Mouse (Mus musculus): ENCODE data around the gene Dnajc16. TPM values are rescaled to one million over a fixed set of nuclear protein-coding genes. Genes with fewer than 3 reads are reported as not detected.
A peak's percentile ranks its signal among the peaks of the same experiment; 100 is the strongest.

Gene Dnajc16
- polyA plus RNA-seq, 1 experiment from 2014 or later = 4.3 TPM

DNA sequence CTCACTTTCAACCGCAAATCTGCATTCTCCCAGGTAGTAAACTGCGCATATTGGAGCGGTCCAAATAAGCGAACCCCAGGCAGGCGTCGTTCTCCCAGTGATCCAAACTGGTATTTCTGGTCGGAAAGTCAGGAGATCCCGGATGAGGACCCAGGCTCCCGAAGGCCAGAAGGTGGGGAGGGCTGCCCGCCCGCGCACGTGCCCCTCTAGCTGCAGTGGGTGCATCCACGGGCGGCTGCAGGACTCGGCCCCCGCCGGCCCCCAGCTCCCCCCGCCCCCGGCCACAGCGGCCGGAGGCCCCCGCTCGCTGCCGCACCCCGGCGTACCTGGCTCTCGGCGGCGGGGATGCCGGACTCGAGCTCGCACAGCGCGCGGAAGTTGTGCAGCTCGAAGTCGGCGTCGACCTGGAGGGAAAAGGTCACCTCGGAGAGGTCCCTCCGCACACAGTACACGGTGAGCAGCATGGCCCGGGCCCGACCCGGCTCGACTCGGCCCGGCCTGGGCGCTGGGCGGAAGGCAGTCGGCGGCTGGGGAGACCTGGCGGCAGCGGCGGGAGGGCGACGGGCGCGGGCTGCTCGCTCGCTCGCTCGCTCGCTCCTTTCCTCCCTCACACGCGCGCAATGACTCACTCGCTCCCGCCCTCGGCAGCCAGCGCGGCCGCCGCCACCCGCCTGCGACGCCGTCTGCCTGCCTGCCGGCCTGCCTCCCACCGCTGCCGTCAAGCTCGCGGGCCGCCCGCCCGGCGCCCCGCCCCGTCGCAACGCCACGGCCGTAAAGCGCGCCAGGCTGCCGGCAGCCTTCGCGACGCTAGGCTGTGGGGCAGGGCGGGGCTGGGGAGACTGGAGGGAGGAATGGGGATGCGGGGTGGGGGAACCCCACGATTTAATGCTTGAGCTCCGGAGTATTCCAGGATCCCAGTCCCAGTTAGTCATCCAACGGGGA, 67.7 kb downstream of the Dnajc16 start, which contains the start of gene Ddi2:
Ddi2 (minus strand) TSS at position 689 of the 942 bp plus-strand sequence.
- H3K9me3 ChIP-seq (ENCODE audit: control insufficient read depth, low read length) = no peaks in the 10 kb centered on the region
- peak within 1 kb of the TSS; percentile 95 for H3K9ac ChIP-seq (ENCODE audit: low read length)
- H3K36me3 ChIP-seq (ENCODE audit: control insufficient read depth, insufficient read depth, low read length) = no peaks in the 10 kb centered on the region; the same call in 1 of the 2 replicates
- WGBS = under 1% methylated on average over 55 of the region's 105 CpGs
- H3K27me3 ChIP-seq (ENCODE audit: control insufficient read depth, insufficient read depth, low read length) = no peaks in the 10 kb centered on the region
- H3K4me3 ChIP-seq (ENCODE audit: low read depth, low read length) = peak within 1 kb of the TSS; percentile 98
- DNase-seq (ENCODE audit: low spot score) = peak; percentile 94
- H3K27ac ChIP-seq (ENCODE audit: low read depth, low read length) = peak within 1 kb of the TSS; percentile 87
- peak; percentile 88 for ATAC-seq (replicated peaks; ENCODE audit: low FRiP score)
- H3K4me1 ChIP-seq (replicated peaks; ENCODE audit: control insufficient read depth, insufficient read depth, low read length) = 0 out of 2 replicates have a peak, but pooled peaks cover 2% of the 10 kb centered on the region
- H3K4me2 ChIP-seq (ENCODE audit: low read depth, low read length, severe bottlenecking) = peak within 1 kb of the TSS; percentile 85

DNA sequence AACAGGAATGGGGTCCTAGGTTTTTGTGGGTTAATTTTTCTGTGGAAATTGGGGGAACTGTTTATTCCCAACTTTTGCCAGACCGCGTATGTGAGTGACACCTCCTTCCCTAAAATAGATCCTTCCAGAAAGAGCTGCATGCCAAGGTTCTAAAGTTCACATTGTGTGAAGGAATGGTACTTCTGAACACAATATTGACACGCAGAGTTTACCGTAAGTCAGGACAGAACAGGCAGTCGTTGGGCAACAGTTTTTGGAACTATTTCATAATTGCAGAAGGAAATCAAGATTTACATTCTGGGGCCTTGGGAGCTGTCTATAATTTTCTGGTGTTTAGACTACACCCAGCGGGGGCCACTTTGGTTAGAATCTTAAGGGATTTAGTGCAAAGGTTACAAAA, 68.8 kb downstream of the Dnajc16 start:
- ATAC-seq (replicated peaks; ENCODE audit: low FRiP score) (no peak), DNase-seq (ENCODE audit: low spot score) (no peak)
- H3K9ac ChIP-seq (ENCODE audit: low read length) = peak overlapping the region; percentile 95; the same call in 1 of the 2 replicates
- peak overlapping the region; percentile 85 for H3K4me2 ChIP-seq (ENCODE audit: low read depth, low read length, severe bottlenecking)
- H3K4me1 ChIP-seq (replicated peaks; ENCODE audit: control insufficient read depth, insufficient read depth, low read length) = 0 out of 2 replicates have a peak, but pooled peaks cover 2% of the 10 kb centered on the region
- H3K27ac ChIP-seq (ENCODE audit: low read depth, low read length) = no peak overlapping the region
- peak overlapping the region; percentile 98 for H3K4me3 ChIP-seq (ENCODE audit: low read depth, low read length)
- no peaks in the 10 kb centered on the region; the same call in 1 of the 2 replicates for H3K36me3 ChIP-seq (ENCODE audit: control insufficient read depth, insufficient read depth, low read length)
- H3K27me3 ChIP-seq (ENCODE audit: control insufficient read depth, insufficient read depth, low read length) = no peaks in the 10 kb centered on the region
- H3K9me3 ChIP-seq (ENCODE audit: control insufficient read depth, low read length) = no peaks in the 10 kb centered on the region
- 88% methylated on average over 6 of the region's 6 CpGs for WGBS

DNA sequence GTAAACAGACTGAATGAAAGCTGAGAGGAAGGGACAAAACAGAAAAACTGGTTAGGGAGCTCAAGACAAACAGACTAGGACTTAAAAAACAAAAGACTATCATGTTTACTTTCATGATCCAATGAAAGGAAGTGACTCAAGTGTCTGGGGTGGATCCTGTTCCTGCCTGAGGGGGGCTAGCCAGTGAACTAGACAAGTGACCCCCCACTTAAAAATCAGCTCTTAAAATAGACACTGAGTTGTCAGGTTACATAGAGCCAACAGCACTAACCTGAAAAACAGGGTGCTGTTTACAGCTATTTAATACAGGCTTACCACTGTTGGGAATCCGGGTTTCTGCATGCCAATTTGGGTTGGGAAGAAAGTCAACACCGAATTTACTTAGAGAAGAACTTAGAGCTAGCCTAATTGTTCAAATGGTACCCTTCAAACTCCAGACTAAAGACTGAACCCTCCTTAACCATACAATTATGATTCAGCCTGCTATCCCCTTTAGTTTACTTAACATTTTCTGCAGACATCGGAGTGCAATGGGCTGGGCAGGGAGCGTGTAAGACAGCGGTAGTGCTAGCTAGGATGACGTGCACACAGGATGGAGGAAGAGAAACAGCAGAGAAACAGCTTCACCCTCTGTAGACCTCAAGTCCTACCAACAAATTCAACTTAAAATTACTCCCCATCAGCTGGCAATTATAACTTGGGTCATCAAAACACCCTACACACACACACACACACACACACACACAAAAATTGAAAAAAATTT, 69.8 kb downstream of the Dnajc16 start:
- H3K4me2 ChIP-seq (ENCODE audit: low read depth, low read length, severe bottlenecking) = no peak overlapping the region
- no peak for DNase-seq (ENCODE audit: low spot score)
- 0 out of 2 replicates have a peak, but pooled peaks cover 2% of the 10 kb centered on the region for H3K4me1 ChIP-seq (replicated peaks; ENCODE audit: control insufficient read depth, insufficient read depth, low read length)
- no peak overlapping the region for H3K4me3 ChIP-seq (ENCODE audit: low read depth, low read length)
- WGBS = 88% methylated on average over 6 of the region's 6 CpGs
- H3K27ac ChIP-seq (ENCODE audit: low read depth, low read length) = no peak overlapping the region
- H3K9ac ChIP-seq (ENCODE audit: low read length) = no peak overlapping the region
- H3K36me3 ChIP-seq (ENCODE audit: control insufficient read depth, insufficient read depth, low read length) = no peaks in the 10 kb centered on the region; the same call in 1 of the 2 replicates
- no peak for ATAC-seq (replicated peaks; ENCODE audit: low FRiP score)
- no peaks in the 10 kb centered on the region for H3K27me3 ChIP-seq (ENCODE audit: control insufficient read depth, insufficient read depth, low read length)
- no peaks in the 10 kb centered on the region for H3K9me3 ChIP-seq (ENCODE audit: control insufficient read depth, low read length)

DNA sequence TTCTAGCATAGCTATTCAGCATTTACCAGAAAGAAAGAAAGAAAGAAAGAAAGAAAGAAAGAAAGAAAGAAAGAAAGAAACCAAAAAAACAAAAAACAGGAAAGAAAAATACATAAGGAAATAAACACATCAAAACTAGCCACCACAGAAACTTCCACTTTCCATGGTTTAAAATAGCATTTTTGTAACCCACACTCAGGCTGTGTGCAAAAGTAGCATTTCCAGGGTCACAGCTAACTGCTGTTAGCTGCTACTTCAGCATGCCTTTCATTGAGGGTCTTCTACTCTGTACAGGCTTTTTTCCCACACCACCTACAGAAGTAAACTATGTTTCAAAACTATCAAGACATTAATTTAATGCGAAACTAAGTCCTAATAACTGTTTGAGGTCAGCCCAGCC, 71.4 kb downstream of the Dnajc16 start:
- Histone ChIP-seq H3K9ac (ENCODE audit: low read length) (no peak overlapping the region), H3K27me3 (ENCODE audit: control insufficient read depth, insufficient read depth, low read length) (no peaks in the 10 kb centered on the region), H3K9me3 (ENCODE audit: control insufficient read depth, low read length) (no peaks in the 10 kb centered on the region), H3K4me2 (ENCODE audit: low read depth, low read length, severe bottlenecking) (no peak overlapping the region), H3K27ac (ENCODE audit: low read depth, low read length) (no peak overlapping the region), H3K36me3 (ENCODE audit: control insufficient read depth, insufficient read depth, low read length) (no peaks in the 10 kb centered on the region; the same call in 1 of the 2 replicates), H3K4me1 (replicated peaks; ENCODE audit: control insufficient read depth, insufficient read depth, low read length) (0 out of 2 replicates have a peak, but pooled peaks cover 2% of the 10 kb centered on the region), H3K4me3 (ENCODE audit: low read depth, low read length) (no peak overlapping the region)
- no peak for ATAC-seq (replicated peaks; ENCODE audit: low FRiP score)
- no peak for DNase-seq (ENCODE audit: low spot score)
- 87% methylated on average over 1 of the region's 1 CpGs for WGBS

DNA sequence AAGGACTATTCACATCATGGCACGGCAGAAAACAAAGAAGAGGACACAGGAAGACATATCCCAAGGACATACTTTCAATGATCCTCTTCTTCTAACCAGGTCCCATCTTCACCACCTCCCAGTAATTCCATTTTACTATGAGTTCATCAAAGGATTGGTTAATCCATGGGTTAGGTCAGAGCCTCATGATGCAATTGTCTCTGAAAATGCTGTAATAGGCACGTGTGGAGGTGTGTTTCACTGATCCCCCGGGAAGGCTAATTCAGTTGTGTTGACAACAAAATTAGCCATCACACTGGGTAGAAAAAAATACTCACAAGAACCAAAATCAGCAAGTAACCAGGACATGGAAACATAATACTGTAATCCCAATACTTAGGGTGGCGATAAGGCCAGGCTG, 73.1 kb downstream of the Dnajc16 start:
- H3K27me3 ChIP-seq (ENCODE audit: control insufficient read depth, insufficient read depth, low read length) = no peaks in the 10 kb centered on the region
- H3K36me3 ChIP-seq (ENCODE audit: control insufficient read depth, insufficient read depth, low read length) = no peaks in the 10 kb centered on the region; the same call in 1 of the 2 replicates
- no peaks in the 10 kb centered on the region for H3K9me3 ChIP-seq (ENCODE audit: control insufficient read depth, low read length)
- no peak overlapping the region for H3K9ac ChIP-seq (ENCODE audit: low read length)
- no peak overlapping the region for H3K4me2 ChIP-seq (ENCODE audit: low read depth, low read length, severe bottlenecking)
- no peak overlapping the region for H3K27ac ChIP-seq (ENCODE audit: low read depth, low read length)
- H3K4me3 ChIP-seq (ENCODE audit: low read depth, low read length) = no peak overlapping the region
- 0 out of 2 replicates have a peak, but pooled peaks cover 2% of the 10 kb centered on the region for H3K4me1 ChIP-seq (replicated peaks; ENCODE audit: control insufficient read depth, insufficient read depth, low read length)
- 86% methylated on average over 4 of the region's 4 CpGs for WGBS
- no peak for DNase-seq (ENCODE audit: low spot score)
- no peak for ATAC-seq (replicated peaks; ENCODE audit: low FRiP score)

DNA sequence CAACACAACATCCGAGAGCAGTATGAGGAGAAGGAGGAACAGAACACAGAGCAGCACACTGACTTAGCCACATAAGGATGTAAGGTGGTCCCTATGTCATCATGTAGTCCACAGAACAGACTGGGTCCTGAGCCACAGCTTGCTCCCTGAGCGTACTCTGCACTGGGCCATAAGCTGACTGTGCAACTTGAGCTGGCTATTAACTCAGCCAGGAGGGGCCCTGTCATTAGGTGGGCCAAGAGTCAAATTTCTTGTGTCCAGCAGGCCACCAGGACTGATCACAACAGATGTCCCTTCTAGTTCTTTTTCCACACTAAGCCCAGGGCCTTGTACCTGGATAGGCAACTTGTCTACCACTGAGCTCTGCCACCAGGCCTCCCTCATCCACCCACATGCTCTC, 75.7 kb downstream of the Dnajc16 start:
- H3K4me1 ChIP-seq (replicated peaks; ENCODE audit: control insufficient read depth, insufficient read depth, low read length) = no peaks in the 10 kb centered on the region
- WGBS = 89% methylated on average over 2 of the region's 2 CpGs
- H3K4me2 ChIP-seq (ENCODE audit: low read depth, low read length, severe bottlenecking) = no peak overlapping the region
- H3K27me3 ChIP-seq (ENCODE audit: control insufficient read depth, insufficient read depth, low read length) = no peaks in the 10 kb centered on the region
- no peaks in the 10 kb centered on the region for H3K9me3 ChIP-seq (ENCODE audit: control insufficient read depth, low read length)
- no peaks in the 10 kb centered on the region; the same call in 1 of the 2 replicates for H3K36me3 ChIP-seq (ENCODE audit: control insufficient read depth, insufficient read depth, low read length)
- H3K4me3 ChIP-seq (ENCODE audit: low read depth, low read length) = no peak overlapping the region
- no peak overlapping the region for H3K27ac ChIP-seq (ENCODE audit: low read depth, low read length)
- DNase-seq (ENCODE audit: low spot score) = no peak
- H3K9ac ChIP-seq (ENCODE audit: low read length) = no peak overlapping the region
- ATAC-seq (replicated peaks; ENCODE audit: low FRiP score) = no peak

DNA sequence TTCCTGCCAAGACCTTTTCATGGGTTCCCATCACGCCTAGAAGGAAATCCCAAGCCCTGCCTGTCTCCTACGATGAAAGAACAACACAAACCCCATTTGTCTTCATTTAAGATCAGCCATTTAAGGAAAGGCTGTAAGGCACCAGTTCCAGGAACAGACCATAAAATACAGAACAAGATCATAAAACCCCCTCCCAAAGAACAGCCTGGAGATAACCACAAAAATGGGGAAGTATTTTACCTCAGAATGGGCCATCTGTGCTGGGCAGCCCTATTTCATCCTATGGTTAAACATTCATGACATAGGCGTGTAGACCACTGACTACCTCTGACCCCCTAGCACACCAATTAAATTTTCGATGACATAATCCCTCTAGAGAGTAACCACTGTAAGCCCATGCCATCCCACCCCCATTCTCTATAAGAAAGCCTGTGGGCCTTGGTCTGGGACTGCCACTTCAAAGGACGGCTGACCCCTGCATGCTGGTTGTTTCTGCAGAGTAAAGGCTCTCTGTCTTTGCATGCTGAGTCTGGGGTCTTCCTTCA, 77.1 kb downstream of the Dnajc16 start:
- no peaks in the 10 kb centered on the region for H3K9me3 ChIP-seq (ENCODE audit: control insufficient read depth, low read length)
- ATAC-seq (replicated peaks; ENCODE audit: low FRiP score) = no peak
- no peaks in the 10 kb centered on the region for H3K27me3 ChIP-seq (ENCODE audit: control insufficient read depth, insufficient read depth, low read length)
- no peaks in the 10 kb centered on the region for H3K4me1 ChIP-seq (replicated peaks; ENCODE audit: control insufficient read depth, insufficient read depth, low read length)
- no peak overlapping the region for H3K9ac ChIP-seq (ENCODE audit: low read length)
- H3K4me2 ChIP-seq (ENCODE audit: low read depth, low read length, severe bottlenecking) = no peak overlapping the region
- DNase-seq (ENCODE audit: low spot score) = no peak
- 88% methylated on average over 5 of the region's 5 CpGs for WGBS
- no peak overlapping the region for H3K4me3 ChIP-seq (ENCODE audit: low read depth, low read length)
- H3K27ac ChIP-seq (ENCODE audit: low read depth, low read length) = no peak overlapping the region
- no peaks in the 10 kb centered on the region; the same call in 1 of the 2 replicates for H3K36me3 ChIP-seq (ENCODE audit: control insufficient read depth, insufficient read depth, low read length)

DNA sequence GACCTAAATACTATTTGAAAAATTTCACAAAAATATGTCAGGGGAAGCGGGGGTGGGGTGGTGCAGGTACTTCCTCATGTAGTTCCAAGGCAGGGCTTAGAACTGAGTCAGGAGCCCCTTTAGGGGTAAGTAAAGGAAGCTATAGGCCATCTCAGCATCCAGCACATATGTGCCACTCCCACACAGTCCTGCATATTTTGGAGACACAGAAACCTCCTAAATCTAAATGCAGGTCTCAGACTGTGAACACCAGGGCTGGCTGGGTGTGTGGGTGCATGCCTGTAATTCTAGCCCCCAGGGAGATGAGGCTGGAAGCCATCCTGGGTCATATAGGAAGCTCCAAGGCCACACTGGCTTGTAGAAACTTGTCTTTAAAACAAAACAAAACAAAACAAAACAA, 79.5 kb downstream of the Dnajc16 start:
- no peak for DNase-seq (ENCODE audit: low spot score)
- no peaks in the 10 kb centered on the region for H3K4me1 ChIP-seq (replicated peaks; ENCODE audit: control insufficient read depth, insufficient read depth, low read length)
- WGBS = 88% methylated on average over 1 of the region's 1 CpGs
- no peak for ATAC-seq (replicated peaks; ENCODE audit: low FRiP score)
- H3K4me2 ChIP-seq (ENCODE audit: low read depth, low read length, severe bottlenecking) = no peak overlapping the region
- no peak overlapping the region for H3K9ac ChIP-seq (ENCODE audit: low read length)
- no peak overlapping the region for H3K4me3 ChIP-seq (ENCODE audit: low read depth, low read length)
- no peaks in the 10 kb centered on the region for H3K9me3 ChIP-seq (ENCODE audit: control insufficient read depth, low read length)
- no peaks in the 10 kb centered on the region for H3K27me3 ChIP-seq (ENCODE audit: control insufficient read depth, insufficient read depth, low read length)
- H3K36me3 ChIP-seq (ENCODE audit: control insufficient read depth, insufficient read depth, low read length) = no peaks in the 10 kb centered on the region; the same call in 1 of the 2 replicates
- no peak overlapping the region for H3K27ac ChIP-seq (ENCODE audit: low read depth, low read length)

All from forebrain, embryonic 11.5 days (tissue).